Mouse (Mus musculus): ENCODE results near the gene Nipa1. TPM values are rescaled to one million over a fixed set of nuclear protein-coding genes. Genes with fewer than 3 reads are reported as not detected.

Gene Nipa1
- polyA plus RNA-seq, 1 experiment from 2014 or later: 0.83 TPM

DNA sequence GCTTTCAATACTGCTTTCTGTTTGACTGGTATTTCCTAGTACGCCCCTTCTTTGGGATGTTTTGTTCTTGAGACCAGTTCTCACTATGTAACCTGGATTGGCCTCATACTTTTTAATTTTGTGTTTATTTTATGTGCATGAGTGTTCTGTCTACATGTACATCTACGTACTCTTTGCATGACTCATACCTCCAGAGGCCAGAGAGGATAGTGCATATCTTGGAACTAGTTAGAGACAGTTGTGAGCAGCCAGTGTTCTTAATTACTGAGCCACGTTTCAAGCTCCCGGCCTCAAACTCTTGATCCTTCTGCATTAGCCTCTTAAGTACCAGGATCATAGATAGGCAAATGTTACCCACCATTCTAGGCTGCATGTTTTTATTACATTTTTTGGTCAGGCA, 81.4 kb downstream of the Nipa1 start:
- no peak for DNase-seq (ENCODE audit: low spot score)

DNA sequence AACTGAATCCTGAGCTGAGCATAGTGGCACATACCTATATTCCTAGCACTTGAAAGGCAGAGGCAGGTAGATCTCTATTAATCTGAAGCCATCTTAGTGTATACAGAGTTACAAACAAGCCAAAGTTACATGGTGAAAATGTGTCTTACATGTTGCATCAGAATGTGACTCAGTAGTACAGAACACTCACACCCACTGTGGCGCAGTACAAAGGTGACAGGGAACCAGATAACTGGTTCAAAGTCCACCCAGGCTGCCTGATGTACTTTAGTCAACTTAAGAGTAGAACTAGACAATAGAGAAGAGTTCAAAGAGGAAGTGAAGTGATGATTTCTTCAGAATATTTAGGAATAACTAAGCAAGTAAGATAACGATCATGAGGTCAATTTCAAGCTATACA, 84.7 kb downstream of the Nipa1 start:
- DNase-seq (ENCODE audit: low spot score): no peak

DNA sequence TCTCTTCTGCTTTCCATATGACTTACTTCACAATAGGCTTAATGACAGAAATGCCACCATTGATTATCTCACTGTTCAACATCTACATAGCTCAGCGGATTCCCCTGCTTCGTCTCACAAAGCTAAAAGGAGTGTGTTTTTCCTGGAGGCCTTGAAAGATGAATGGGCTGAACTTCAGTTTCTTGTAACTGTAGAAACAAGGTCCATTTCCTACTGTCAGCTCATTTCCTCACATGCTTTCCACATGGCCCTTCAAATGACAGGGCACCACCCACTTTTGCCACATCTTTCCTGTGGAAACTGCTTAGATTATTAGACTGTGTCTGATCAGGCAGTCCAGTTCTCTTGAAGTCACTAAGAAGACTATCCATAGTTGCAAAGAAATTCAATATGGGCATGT, 91.1 kb downstream of the Nipa1 start:
- DNase-seq (ENCODE audit: low spot score): no peak

Other genes with a start within 250 kb of the Nipa1 start
- 22.0 and 25.7 TPM in 2 replicates for gene Tubgcp5, start 225.8 kb downstream of the Nipa1 start, polyA plus RNA-seq (2015; fragmentation: Nextera tagmentation; extraction: Ambion mirVana)
- gene Cyfip1, start 178.2 kb downstream of the Nipa1 start, polyA plus RNA-seq (2015; fragmentation: Nextera tagmentation; extraction: Ambion mirVana): 19.0 and 20.2 TPM in 2 replicates
- 40.8 and 40.9 TPM in 2 replicates for gene Nipa2, start 57.5 kb downstream of the Nipa1 start, polyA plus RNA-seq (2015; fragmentation: Nextera tagmentation; extraction: Ambion mirVana)
- gene Herc2, start 30.2 kb upstream of the Nipa1 start, polyA plus RNA-seq (2015; fragmentation: Nextera tagmentation; extraction: Ambion mirVana): 19.0 and 22.7 TPM in 2 replicates
- 0.06 and 0.07 TPM in 2 replicates for gene Oca2, start 219.8 kb upstream of the Nipa1 start, polyA plus RNA-seq (2015; fragmentation: Nextera tagmentation; extraction: Ambion mirVana)